Comparison of ENCODE assay signal across 25 mouse cellular contexts in the genomic region with DNA sequence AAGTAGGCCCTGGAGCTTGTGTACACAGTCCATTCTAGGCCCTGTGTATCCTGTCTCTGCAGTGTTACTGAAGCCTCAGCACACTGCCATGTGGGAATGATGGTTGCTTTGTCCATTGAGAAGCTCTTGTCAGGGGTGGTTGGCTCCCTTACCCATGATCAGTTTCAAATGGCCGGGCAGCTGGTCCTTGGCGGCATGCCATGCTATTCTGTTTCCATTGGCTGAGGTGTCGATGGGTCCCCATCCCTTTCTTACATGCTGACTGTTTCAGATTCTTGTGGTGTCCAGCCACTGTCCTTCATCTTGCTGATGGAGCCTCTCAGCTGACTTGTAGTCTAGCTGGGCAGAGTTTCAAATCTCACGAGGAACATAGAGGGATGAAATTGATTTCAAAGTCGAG.
A peak's percentile ranks its signal among the peaks of the same experiment; 100 is the strongest.
DNase-seq lines count a peak whose midpoint lies in the region; ATAC-seq and TF ChIP-seq lines count a peak whose summit lies in the region.
"Had no signal": no experiment of that assay in that cellular context is flagged by ENCODE, and none has a peak within 500 bp of the region (broad histone marks: within the 10 kb centered on the region; RNA-seq: fewer than 3 reads in every experiment).

No protein-coding gene starts in this region.

- H3K27me3 ChIP-seq in hindbrain, postnatal 0 days (ENCODE audit: insufficient read depth, low read length): no peaks in the 10 kb centered on the region
- no peaks in the 10 kb centered on the region for H3K27me3 ChIP-seq in hindbrain, embryonic 14.5 days (ENCODE audit: control insufficient read depth, insufficient read depth, low read length)
- H3K27me3 ChIP-seq: embryonic facial prominence, embryonic 13.5 days; forebrain, embryonic 12.5 days; forebrain, embryonic 15.5 days; hindbrain, embryonic 13.5 days; intestine, embryonic 15.5 days; Patski had no signal

- DNase-seq in cerebellum, adult 9-11 months: peak; percentile 31
- peak; percentile 32 to 43 for DNase-seq in cerebellum, postnatal 25 days
- no peak for DNase-seq in cerebellum, adult 11-12 months
- DNase-seq in hindbrain, postnatal 0 days (ENCODE audit: low spot score): peak; percentile 49
- DNase-seq in hindbrain, embryonic 14.5 days (ENCODE audit: low spot score): no peak
- peak; percentile 24 for DNase-seq in retina, postnatal 1 day
- DNase-seq in retina, embryonic 14.5 days (ENCODE audit: low spot score): no peak
- DNase-seq: adrenal gland, postnatal 10 days; adrenal gland, postnatal 36 days; cerebellum, adult 11 months; cerebellum, postnatal 36 days; embryo, embryonic 11 days; gastrocnemius, postnatal 10 days; heart, adult 11 months; kidney, adult 18-20 months had no signal

- 45% methylated on average over 5 of the region's 5 CpGs for WGBS in hindbrain, postnatal 0 days
- WGBS in hindbrain, embryonic 14.5 days: 75% methylated on average over 5 of the region's 5 CpGs

- peaks cover 5% of the 10 kb centered on the region; the same call in 1 of the 2 replicates for H3K4me1 ChIP-seq in hindbrain, postnatal 0 days (ENCODE audit: insufficient read depth, low read length)
- H3K4me1 ChIP-seq in hindbrain, embryonic 14.5 days (replicated peaks; ENCODE audit: control insufficient read depth, insufficient read depth, low read length): peaks cover 10% of the 10 kb centered on the region; the same call in 1 of the 2 replicates
- H3K4me1 ChIP-seq: embryonic facial prominence, embryonic 13.5 days; forebrain, embryonic 12.5 days; intestine, embryonic 15.5 days had no signal

- no peak overlapping the region for H3K27ac ChIP-seq in hindbrain, postnatal 0 days
- no peak overlapping the region for H3K27ac ChIP-seq in hindbrain, embryonic 14.5 days
- H3K27ac ChIP-seq: embryonic facial prominence, embryonic 10.5 days; embryonic facial prominence, embryonic 13.5 days; forebrain, embryonic 12.5 days; forebrain, embryonic 15.5 days; hindbrain, embryonic 13.5 days; intestine, embryonic 15.5 days had no signal

- no peak for ATAC-seq in cerebellum, adult (ENCODE audit: insufficient number of reproducible peaks, low FRiP score, low TSS enrichment)
- ATAC-seq in hindbrain, postnatal 0 days: no peak
- ATAC-seq in hindbrain, embryonic 14.5 days (ENCODE audit: low FRiP score): no peak
- ATAC-seq: forebrain, embryonic 15.5 days; intestine, embryonic 15.5 days; Patski had no signal

- H3K4me3 ChIP-seq in hindbrain, postnatal 0 days (ENCODE audit: low read length): no peak overlapping the region
- no peak overlapping the region for H3K4me3 ChIP-seq in hindbrain, embryonic 14.5 days (replicated peaks; ENCODE audit: low read length)
- H3K4me3 ChIP-seq: embryonic facial prominence, embryonic 10.5 days; embryonic facial prominence, embryonic 13.5 days; erythroblast, embryonic 14.5 days; forebrain, embryonic 12.5 days; forebrain, embryonic 15.5 days; hindbrain, embryonic 13.5 days; intestine, embryonic 15.5 days had no signal

- no peaks in the 10 kb centered on the region for H3K36me3 ChIP-seq in hindbrain, postnatal 0 days (ENCODE audit: insufficient read depth, low read length)
- H3K36me3 ChIP-seq in hindbrain, embryonic 14.5 days (replicated peaks; ENCODE audit: control insufficient read depth, insufficient read depth): no peaks in the 10 kb centered on the region
- H3K36me3 ChIP-seq: embryonic facial prominence, embryonic 10.5 days; embryonic facial prominence, embryonic 13.5 days; forebrain, embryonic 12.5 days; forebrain, embryonic 15.5 days; hindbrain, embryonic 13.5 days; intestine, embryonic 15.5 days had no signal

- H3K4me2 ChIP-seq in hindbrain, postnatal 0 days (ENCODE audit: low read depth, low read length): no peak overlapping the region
- H3K4me2 ChIP-seq in hindbrain, embryonic 14.5 days (replicated peaks): no peak overlapping the region
- H3K4me2 ChIP-seq: embryonic facial prominence, embryonic 13.5 days; forebrain, embryonic 12.5 days; forebrain, embryonic 15.5 days; heart, embryonic 11.5 days; hindbrain, embryonic 13.5 days; intestine, embryonic 15.5 days had no signal

- H3K9ac ChIP-seq in hindbrain, postnatal 0 days (replicated peaks; ENCODE audit: low read length): no peak overlapping the region
- H3K9ac ChIP-seq in hindbrain, embryonic 14.5 days: no peak overlapping the region
- H3K9ac ChIP-seq: embryonic facial prominence, embryonic 13.5 days; forebrain, embryonic 12.5 days; forebrain, embryonic 15.5 days; hindbrain, embryonic 13.5 days; intestine, embryonic 15.5 days had no signal

- no peaks in the 10 kb centered on the region for H3K9me3 ChIP-seq in hindbrain, postnatal 0 days (ENCODE audit: low read length)
- no peaks in the 10 kb centered on the region for H3K9me3 ChIP-seq in hindbrain, embryonic 14.5 days (ENCODE audit: control insufficient read depth, low read length)
- H3K9me3 ChIP-seq: embryonic facial prominence, embryonic 10.5 days; embryonic facial prominence, embryonic 13.5 days; forebrain, embryonic 12.5 days; forebrain, embryonic 15.5 days; hindbrain, embryonic 13.5 days; intestine, embryonic 15.5 days had no signal

- no peak for TF ChIP-seq CTCF in hindbrain, postnatal 0 days (IDR thresholded peaks at IDR 0.05; ENCODE audit: low read depth)

Comparison
In these comparisons a context has a peak if more than half of its experiments do, and no peak if none do; other contexts are left out.
1. DNase-seq: peak in cerebellum, adult 9-11 months (single experiment), cerebellum, postnatal 25 days (2 of 2), hindbrain, postnatal 0 days (single experiment) and retina, postnatal 1 day (single experiment); none in cerebellum, adult 11-12 months (single experiment), hindbrain, embryonic 14.5 days (single experiment) and retina, embryonic 14.5 days (single experiment).